Mouse (Mus musculus) embryo, embryonic 9.5 days (tissue): ENCODE results near the gene Atp6v1g2.

Source experiments
- DNase-seq: peaks from one replicate; pipeline ENCODE4 v3.0.0-alpha.2; 2017; ENCODE audit errors: extremely low spot score

Atp6v1g2 gene

GRCm38 (mm10) chr17:35233114-35233980, at the start of gene Atp6v1g2:
Atp6v1g2 (plus strand) TSS chr17:35233660.
- no peak for DNase-seq

- peak; percentile 76 for DNase-seq
Observed at GRCm38 (mm10) chr17:35185639-35186611, 47.5 kb upstream of the Atp6v1g2 start.

- DNase-seq: peak; percentile 60
Observed at GRCm38 (mm10) chr17:35186681-35187080, 46.8 kb upstream of the Atp6v1g2 start.

- DNase-seq: no peak
Observed at GRCm38 (mm10) chr17:35187345-35187744, 46.1 kb upstream of the Atp6v1g2 start.

GRCm38 (mm10) chr17:35187959-35188610, 45.4 kb upstream of the Atp6v1g2 start, which contains the start of gene Lst1:
Lst1 (minus strand) TSS chr17:35188439.
- DNase-seq: no peak

- no peak for DNase-seq
Observed at GRCm38 (mm10) chr17:35189186-35189585, 44.3 kb upstream of the Atp6v1g2 start.

- no peak for DNase-seq
Observed at GRCm38 (mm10) chr17:35190096-35190495, 43.4 kb upstream of the Atp6v1g2 start.

- no peak for DNase-seq
Observed at GRCm38 (mm10) chr17:35191723-35192122, 41.7 kb upstream of the Atp6v1g2 start.

GRCm38 (mm10) chr17:35192924-35193323, 40.5 kb upstream of the Atp6v1g2 start:
- DNase-seq: no peak

- no peak for DNase-seq
Observed at GRCm38 (mm10) chr17:35193881-35194843, 39.3 kb upstream of the Atp6v1g2 start, which contains the start of gene Ltb. Ltb (plus strand) TSS chr17:35194439.

GRCm38 (mm10) chr17:35194844-35195630, 38.4 kb upstream of the Atp6v1g2 start:
- no peak for DNase-seq

GRCm38 (mm10) chr17:35195631-35196320, 37.7 kb upstream of the Atp6v1g2 start:
- DNase-seq: peak; percentile 74

GRCm38 (mm10) chr17:35196321-35196641, 37.2 kb upstream of the Atp6v1g2 start:
- no peak for DNase-seq

GRCm38 (mm10) chr17:35197126-35197525, 36.3 kb upstream of the Atp6v1g2 start:
- DNase-seq: no peak

GRCm38 (mm10) chr17:35198029-35198428, 35.4 kb upstream of the Atp6v1g2 start:
- no peak for DNase-seq

- DNase-seq: no peak
Observed at GRCm38 (mm10) chr17:35198946-35199345, 34.5 kb upstream of the Atp6v1g2 start.

GRCm38 (mm10) chr17:35200398-35200797, 33.1 kb upstream of the Atp6v1g2 start:
- DNase-seq: no peak

GRCm38 (mm10) chr17:35201128-35201527, 32.3 kb upstream of the Atp6v1g2 start:
- no peak for DNase-seq

- no peak for DNase-seq
Observed at GRCm38 (mm10) chr17:35201787-35202186, 31.7 kb upstream of the Atp6v1g2 start, which contains the start of gene Tnf. Tnf (minus strand) TSS chr17:35202007.
